Mouse (Mus musculus) kidney, adult 2 months (tissue): Measurements from ENCODE around the gene Tank. TPM values are rescaled to one million over a fixed set of nuclear protein-coding genes. Genes with fewer than 3 reads are reported as not detected.

ENCODE experiments used
- DNase-seq: peaks from one replicate; pipeline ENCODE4 v3.0.0; 2021
- H3K27ac ChIP-seq: fragments of 200-500 bp; 2 replicates; pipeline ENCODE4 v1.5.1; 2012; ENCODE audit warnings: low read depth, low read length, control low read depth, inconsistent platforms; ENCODE audit not compliant: insufficient read depth
- H3K27me3 ChIP-seq: fragments of 200-500 bp; replicated peaks from 2 replicates; pipeline ENCODE4 v1.6.1; 2012; ENCODE audit warnings: mild to moderate bottlenecking, moderate library complexity, low read length, inconsistent platforms; ENCODE audit not compliant: control insufficient read depth, insufficient read depth
- H3K36me3 ChIP-seq: fragments of 200-500 bp; 2 replicates; pipeline ENCODE4 v1.6.1; 2012; ENCODE audit warnings: mild to moderate bottlenecking, moderate library complexity, low read length, inconsistent platforms; ENCODE audit not compliant: control insufficient read depth, insufficient read depth
- H3K4me1 ChIP-seq: fragments of 200-500 bp; 2 replicates; pipeline ENCODE4 v1.6.1; 2011; ENCODE audit warnings: low read length; ENCODE audit not compliant: control insufficient read depth, insufficient read depth
- H3K4me3 ChIP-seq: fragments of 200-500 bp; 2 replicates; pipeline ENCODE4 v1.5.1; 2011; ENCODE audit warnings: mild to moderate bottlenecking, low read depth, low read length, control low read depth; ENCODE audit not compliant: insufficient read depth
- CTCF ChIP-seq: fragments of 200-500 bp; conservative IDR thresholded peaks from 2 replicates; pipeline ENCODE4 v1.5.1; 2011; ENCODE audit warnings: low read depth, mild to moderate bottlenecking, control low read depth, low read length, moderate library complexity, mixed read lengths; ENCODE audit not compliant: insufficient read depth, insufficient read length
- POLR2A ChIP-seq: fragments of 200-500 bp; IDR thresholded peaks from one replicate; pipeline ENCODE4 v1.6.1; 2011; ENCODE audit warnings: low read depth, low read length, control low read depth
- WGBS: fragments of 180-500 bp; shearing (Covaris S2); methylation state at CpG from one replicate; pipeline ENCODE4 v1.1.7; 2018; 5-methylcytosine and 5-hydroxymethylcytosine counted together
- polyA plus RNA-seq: library from polyadenylated mRNA; depleted of rRNA; stranded (reverse); fragments of >200 nt; gene quantifications from 2 replicates; pipeline ENCODE4 v1.2.3, GENCODE M21; 2012

The Tank gene
- polyA plus RNA-seq, 1 experiment, result 6.4 TPM

DNA sequence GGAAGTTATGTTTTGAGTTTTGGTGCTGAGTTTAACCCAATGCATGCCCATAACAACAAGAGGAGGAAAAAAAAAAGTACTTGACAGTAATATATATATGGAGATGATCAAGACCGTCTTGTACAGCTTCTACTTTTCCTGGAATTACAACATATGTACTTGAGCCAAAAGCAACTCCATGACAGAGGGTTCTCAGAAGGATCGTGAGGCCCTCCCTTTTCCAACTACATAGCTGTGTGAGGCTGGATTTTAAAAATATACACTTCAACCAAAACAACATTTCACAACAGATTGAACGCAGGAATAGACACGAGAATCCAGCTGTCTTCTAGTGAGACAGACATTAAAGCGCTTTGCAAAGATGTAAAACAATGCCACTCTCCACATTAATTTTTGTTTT is 26.7 kb upstream of the Tank start:
- no peak for DNase-seq

GRCm38 (mm10) chr2:61555367-61555766 is 23.0 kb upstream of the Tank start:
- TF ChIP-seq CTCF, result no peak
- no peak for TF ChIP-seq POLR2A
- Histone ChIP-seq H3K36me3 (no peaks in the 10 kb centered on the region), H3K4me3 (no peak overlapping the region), H3K4me1 (no peaks in the 10 kb centered on the region), H3K27me3 (no peaks in the 10 kb centered on the region), H3K27ac (no peak overlapping the region)
- 60% methylated on average over 7 of the region's 7 CpGs for WGBS
- no peak for DNase-seq

More for the DNA sequence above, 26.7 kb upstream of the Tank start:
- H3K36me3 ChIP-seq, result no peaks in the 10 kb centered on the region
- 66% methylated on average over 5 of the region's 5 CpGs for WGBS
- H3K4me3 ChIP-seq, result no peak overlapping the region
- no peaks in the 10 kb centered on the region for H3K4me1 ChIP-seq
- H3K27me3 ChIP-seq, result no peaks in the 10 kb centered on the region; the same call in 1 of the 2 replicates
- no peak for TF ChIP-seq POLR2A
- TF ChIP-seq CTCF, result no peak
- H3K27ac ChIP-seq, result no peak overlapping the region

DNA sequence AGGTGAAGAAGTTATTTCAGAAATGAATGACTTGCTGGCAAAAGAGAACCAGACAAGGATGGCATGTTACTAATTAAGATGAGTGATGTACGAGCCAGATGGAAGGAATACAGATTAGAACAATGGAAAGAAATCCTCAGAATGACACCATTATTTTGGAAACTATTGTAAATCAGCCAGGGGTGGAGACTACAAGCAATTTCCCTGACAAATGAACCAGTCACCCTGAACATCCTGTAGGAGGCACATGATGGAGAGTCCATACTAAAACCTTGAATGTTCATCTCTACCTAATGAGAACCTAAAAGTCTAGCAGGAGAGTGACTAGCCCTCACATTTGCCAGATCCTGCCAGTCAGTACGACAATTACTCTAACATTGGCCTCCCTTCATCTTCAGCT is 22.6 kb upstream of the Tank start:
- Histone ChIP-seq H3K36me3 (no peaks in the 10 kb centered on the region), H3K4me1 (no peaks in the 10 kb centered on the region), H3K27ac (no peak overlapping the region), H3K4me3 (no peak overlapping the region), H3K27me3 (no peaks in the 10 kb centered on the region)
- WGBS, result 58% methylated on average over 2 of the region's 2 CpGs
- no peak for DNase-seq
- TF ChIP-seq CTCF, result no peak
- no peak for TF ChIP-seq POLR2A

- WGBS, result 78% methylated on average over 3 of the region's 3 CpGs
- H3K36me3 ChIP-seq, result no peaks in the 10 kb centered on the region
- TF ChIP-seq POLR2A, result no peak
- TF ChIP-seq CTCF, result no peak
Observed at GRCm38 (mm10) chr2:61556639-61557038, 21.7 kb upstream of the Tank start.

DNA sequence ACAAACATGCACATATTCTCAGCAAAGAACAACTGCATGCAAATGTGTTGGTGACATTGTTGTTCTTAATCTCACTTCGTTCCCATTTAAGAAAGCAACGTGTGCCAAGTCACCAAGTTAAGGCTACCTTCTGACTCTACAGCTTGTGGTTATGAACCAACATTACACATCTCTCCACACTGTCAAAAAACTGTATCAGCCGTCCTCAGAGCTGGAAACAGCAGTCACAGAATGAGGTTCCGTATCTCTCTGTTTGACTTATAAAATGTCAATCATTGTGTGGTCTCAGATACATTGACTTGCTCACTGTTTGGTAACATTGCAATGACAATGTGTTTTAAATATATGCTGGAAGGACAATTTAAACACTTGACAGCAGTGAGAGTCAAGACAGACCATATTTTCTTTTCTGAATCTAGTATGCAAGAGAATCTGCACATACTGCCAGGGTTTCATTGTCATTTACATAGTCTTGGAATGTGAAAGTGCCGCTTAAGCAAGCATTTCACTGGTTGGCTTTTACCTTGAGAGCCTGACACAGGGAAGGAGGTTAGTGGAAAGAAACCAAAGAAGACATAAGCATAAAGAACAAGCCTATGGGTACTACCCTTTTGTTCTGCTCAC is 20.4 kb upstream of the Tank start:
- H3K4me1 ChIP-seq, result no peaks in the 10 kb centered on the region
- no peak for TF ChIP-seq CTCF
- TF ChIP-seq POLR2A, result no peak
- H3K36me3 ChIP-seq, result no peaks in the 10 kb centered on the region
- no peak overlapping the region for H3K27ac ChIP-seq
- no peak for DNase-seq
- WGBS, result 87% methylated on average over 5 of the region's 5 CpGs
- no peaks in the 10 kb centered on the region for H3K27me3 ChIP-seq
- H3K4me3 ChIP-seq, result no peak overlapping the region

More at GRCm38 (mm10) chr2:61556639-61557038, 21.7 kb upstream of the Tank start:
- no peak for DNase-seq
- Histone ChIP-seq H3K4me3 (no peak overlapping the region), H3K27ac (no peak overlapping the region), H3K27me3 (no peaks in the 10 kb centered on the region), H3K4me1 (no peaks in the 10 kb centered on the region)

GRCm38 (mm10) chr2:61561058-61561457 is 17.3 kb upstream of the Tank start:
- 11% methylated on average over 1 of the region's 1 CpGs for WGBS
- no peak for TF ChIP-seq POLR2A
- TF ChIP-seq CTCF, result no peak
- no peaks in the 10 kb centered on the region for H3K36me3 ChIP-seq
- no peaks in the 10 kb centered on the region for H3K4me1 ChIP-seq
- H3K27ac ChIP-seq, result no peak overlapping the region
- H3K27me3 ChIP-seq, result no peaks in the 10 kb centered on the region
- no peak overlapping the region for H3K4me3 ChIP-seq
- DNase-seq, result no peak

DNA sequence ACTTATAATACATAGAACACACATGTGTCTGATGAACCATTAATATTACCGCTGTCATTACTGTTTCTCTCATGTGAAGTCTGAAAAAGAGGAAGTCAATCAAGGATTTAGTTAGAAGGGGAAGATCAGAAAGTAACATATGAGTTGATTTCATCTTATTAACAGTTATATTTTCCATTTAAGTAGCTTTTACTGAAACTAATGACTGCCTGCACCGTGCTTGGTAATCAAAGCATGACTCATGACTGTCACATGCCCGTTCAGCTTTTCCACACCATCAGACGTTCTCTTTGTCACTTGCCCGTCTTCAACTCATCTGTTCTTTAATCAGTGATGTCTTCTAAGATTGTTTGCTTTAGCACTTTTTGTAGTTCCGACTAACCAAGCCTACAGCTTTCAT is 15.2 kb upstream of the Tank start:
- Histone ChIP-seq H3K27me3 (no peaks in the 10 kb centered on the region), H3K4me3 (no peak overlapping the region), H3K36me3 (no peaks in the 10 kb centered on the region), H3K27ac (no peak overlapping the region), H3K4me1 (no peaks in the 10 kb centered on the region)
- TF ChIP-seq POLR2A (no peak), CTCF (no peak)
- 82% methylated on average over 6 of the region's 6 CpGs for WGBS
- no peak for DNase-seq
